Mouse (Mus musculus): Measurements from ENCODE around the gene Ccl26. TPM values are rescaled to one million over a fixed set of nuclear protein-coding genes. Genes with fewer than 3 reads are reported as not detected.

The Ccl26 gene
- polyA plus RNA-seq, 2 experiments, result not detected

DNA sequence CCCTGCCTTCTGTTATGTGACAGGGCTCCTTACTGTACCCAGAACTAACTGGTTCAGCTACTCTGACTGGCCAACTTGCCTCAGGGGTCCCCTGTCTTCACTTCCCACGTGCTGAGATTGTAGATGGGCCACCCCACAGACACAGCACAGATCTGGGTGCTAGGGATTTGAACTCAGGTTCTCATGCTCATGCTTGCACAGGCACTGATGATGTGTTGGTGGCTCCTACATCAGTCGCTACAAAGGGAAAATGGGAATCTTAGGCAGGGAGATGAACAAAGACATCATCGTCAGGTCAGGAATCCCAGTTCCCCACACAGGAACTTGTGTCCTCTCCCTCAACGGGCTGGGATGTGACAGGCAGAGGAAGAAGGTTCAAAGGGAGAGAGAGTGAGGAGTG is 12.7 kb upstream of the Ccl26 start:
- Histone ChIP-seq H3K36me3 (replicated peaks; ENCODE audit: control insufficient read depth, insufficient read depth, low read depth) (no peaks in the 10 kb centered on the region), H3K27ac (no peak overlapping the region), H3K9ac (replicated peaks) (no peak overlapping the region), H3K27me3 (ENCODE audit: control insufficient read depth, insufficient read depth, low read length) (no peaks in the 10 kb centered on the region), H3K4me3 (ENCODE audit: insufficient read depth in 1 of 2, low read depth in 2 of 2, low read length in 2 of 2) (no peak overlapping the region), H3K4me1 (replicated peaks; ENCODE audit: control insufficient read depth in 2 of 2, insufficient read depth in 2 of 2, low read length in 1 of 2) (no peaks in the 10 kb centered on the region), H3K4me2 (ENCODE audit: low read depth) (no peak overlapping the region), H3K9me3 (ENCODE audit: control insufficient read depth, low read length) (no peaks in the 10 kb centered on the region)
- no peak for ATAC-seq (ENCODE audit: insufficient read depth)
- DNase-seq (ENCODE audit: low read depth in 3 of 3, low spot score in 3 of 3), result no peak
- TF ChIP-seq EP300 (IDR thresholded peaks at IDR 0.05; ENCODE audit: low read depth) (no peak), CTCF (IDR thresholded peaks at IDR 0.05; ENCODE audit: low read depth) (no peak)
- 55% methylated on average over 4 of the region's 4 CpGs for WGBS (ENCODE audit: insufficient replicate concordance)

DNA sequence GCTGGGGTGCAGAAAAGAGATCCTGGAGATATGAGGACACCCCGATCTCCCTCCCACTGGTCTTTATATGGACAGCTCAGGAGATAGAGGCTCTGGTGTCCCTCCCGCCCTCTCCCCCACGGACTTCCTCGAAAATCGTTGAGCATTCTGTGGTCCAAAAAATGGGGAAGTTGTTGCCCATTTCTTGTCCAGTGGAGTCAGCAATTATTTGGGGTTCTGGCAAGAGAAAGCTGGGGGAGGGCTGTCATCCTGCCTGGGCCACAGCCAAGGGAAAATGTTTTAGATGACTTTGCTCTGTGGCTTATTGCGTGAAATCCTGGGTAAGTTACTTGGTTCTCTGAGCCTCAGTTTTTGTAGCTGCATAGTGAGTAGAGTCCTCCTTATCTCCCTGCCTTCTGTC is 9.6 kb upstream of the Ccl26 start, which contains the start of gene Ccl24:
TSS of gene Ccl24 (minus strand) at position 44 of the 400 bp plus-strand sequence.
- Histone ChIP-seq H3K4me2 (ENCODE audit: low read depth) (no peak within 1 kb of the TSS), H3K27ac (no peak within 1 kb of the TSS), H3K36me3 (replicated peaks; ENCODE audit: control insufficient read depth, insufficient read depth, low read depth) (no peaks in the 10 kb centered on the region), H3K9ac (replicated peaks) (no peak within 1 kb of the TSS), H3K27me3 (ENCODE audit: control insufficient read depth, insufficient read depth, low read length) (no peaks in the 10 kb centered on the region), H3K4me1 (replicated peaks; ENCODE audit: control insufficient read depth in 2 of 2, insufficient read depth in 2 of 2, low read length in 1 of 2) (no peaks in the 10 kb centered on the region), H3K4me3 (ENCODE audit: insufficient read depth in 1 of 2, low read depth in 2 of 2, low read length in 2 of 2) (no peak within 1 kb of the TSS), H3K9me3 (ENCODE audit: control insufficient read depth, low read length) (no peaks in the 10 kb centered on the region)
- ATAC-seq (ENCODE audit: insufficient read depth) (no peak), DNase-seq (ENCODE audit: low read depth in 3 of 3, low spot score in 3 of 3) (no peak)
- WGBS (ENCODE audit: insufficient replicate concordance), result 29% methylated on average over 6 of the region's 6 CpGs
- TF ChIP-seq CTCF (IDR thresholded peaks at IDR 0.05; ENCODE audit: low read depth), result no peak
- no peak for TF ChIP-seq EP300 (IDR thresholded peaks at IDR 0.05; ENCODE audit: low read depth)

DNA sequence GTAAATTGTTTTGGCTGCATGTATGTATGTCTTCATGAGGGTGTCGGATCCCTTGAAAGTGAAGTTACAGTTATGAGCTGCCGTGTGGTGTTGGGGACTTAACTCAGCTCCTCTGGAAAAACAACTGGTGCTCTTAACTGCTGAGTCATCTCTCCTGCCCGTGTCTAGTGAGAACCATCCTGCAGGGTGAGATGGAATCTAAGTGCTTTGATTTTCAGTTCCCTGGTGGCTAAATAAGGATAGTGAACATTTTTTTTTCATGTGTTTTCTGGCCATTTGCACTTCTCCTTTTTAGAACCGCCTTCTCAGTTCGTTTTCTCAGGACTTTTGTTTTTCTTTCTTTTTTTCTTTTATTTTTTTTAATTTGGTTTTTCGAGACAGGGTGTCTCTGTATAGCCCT is 5.3 kb upstream of the Ccl26 start:
- Histone ChIP-seq H3K4me1 (replicated peaks; ENCODE audit: control insufficient read depth in 2 of 2, insufficient read depth in 2 of 2, low read length in 1 of 2) (no peaks in the 10 kb centered on the region), H3K27ac (no peak overlapping the region), H3K27me3 (ENCODE audit: control insufficient read depth, insufficient read depth, low read length) (no peaks in the 10 kb centered on the region), H3K36me3 (replicated peaks; ENCODE audit: control insufficient read depth, insufficient read depth, low read depth) (no peaks in the 10 kb centered on the region), H3K4me3 (ENCODE audit: insufficient read depth in 1 of 2, low read depth in 2 of 2, low read length in 2 of 2) (no peak overlapping the region), H3K4me2 (ENCODE audit: low read depth) (no peak overlapping the region), H3K9ac (replicated peaks) (no peak overlapping the region), H3K9me3 (ENCODE audit: control insufficient read depth, low read length) (no peaks in the 10 kb centered on the region)
- no peak for ATAC-seq (ENCODE audit: insufficient read depth)
- 33% methylated on average over 6 of the region's 6 CpGs for WGBS (ENCODE audit: insufficient replicate concordance)
- DNase-seq (ENCODE audit: low read depth in 3 of 3, low spot score in 3 of 3), result no peak
- TF ChIP-seq EP300 (IDR thresholded peaks at IDR 0.05; ENCODE audit: low read depth) (no peak), CTCF (IDR thresholded peaks at IDR 0.05; ENCODE audit: low read depth) (no peak)

DNA sequence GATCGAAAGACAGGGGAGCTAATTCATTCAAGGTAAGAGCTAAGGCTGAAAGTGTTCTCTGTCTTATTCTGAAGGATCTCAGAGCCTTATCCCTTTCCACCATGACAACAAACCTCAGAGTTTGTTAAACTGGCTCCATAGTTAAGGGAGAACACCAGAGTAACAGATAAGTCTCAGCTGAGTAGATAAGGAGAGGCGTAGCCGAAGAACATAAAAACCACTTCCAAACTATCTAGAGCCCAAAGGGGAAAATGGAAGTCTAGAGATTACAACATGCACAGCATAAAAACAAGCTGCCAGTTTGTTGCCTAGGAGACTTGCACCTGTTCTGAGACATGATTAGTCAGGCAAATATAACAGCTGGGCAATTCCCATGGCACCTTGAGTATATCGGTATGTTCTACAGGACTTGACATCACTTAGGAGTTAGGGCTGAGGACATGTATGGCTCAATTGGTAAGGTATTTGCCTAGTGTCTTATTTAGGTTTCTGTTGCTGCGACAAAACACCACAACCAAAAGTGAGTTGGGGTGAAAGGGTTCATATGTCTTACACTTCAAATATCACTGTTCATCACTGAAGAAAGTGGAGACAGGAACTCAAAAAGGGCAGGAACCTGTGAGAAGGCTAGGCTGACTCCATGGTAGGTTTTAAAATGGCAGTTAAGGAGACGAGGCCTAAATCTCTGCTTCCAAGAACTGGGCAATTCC is 4.3 kb upstream of the Ccl26 start:
- Histone ChIP-seq H3K4me2 (ENCODE audit: low read depth) (no peak overlapping the region), H3K9ac (replicated peaks) (no peak overlapping the region), H3K27me3 (ENCODE audit: control insufficient read depth, insufficient read depth, low read length) (no peaks in the 10 kb centered on the region), H3K4me1 (replicated peaks; ENCODE audit: control insufficient read depth in 2 of 2, insufficient read depth in 2 of 2, low read length in 1 of 2) (no peaks in the 10 kb centered on the region), H3K4me3 (ENCODE audit: insufficient read depth in 1 of 2, low read depth in 2 of 2, low read length in 2 of 2) (no peak overlapping the region), H3K27ac (no peak overlapping the region), H3K9me3 (ENCODE audit: control insufficient read depth, low read length) (no peaks in the 10 kb centered on the region), H3K36me3 (replicated peaks; ENCODE audit: control insufficient read depth, insufficient read depth, low read depth) (no peaks in the 10 kb centered on the region)
- no peak for TF ChIP-seq EP300 (IDR thresholded peaks at IDR 0.05; ENCODE audit: low read depth)
- no peak for TF ChIP-seq CTCF (IDR thresholded peaks at IDR 0.05; ENCODE audit: low read depth)
- ATAC-seq (ENCODE audit: insufficient read depth) (no peak), DNase-seq (ENCODE audit: low read depth in 3 of 3, low spot score in 3 of 3) (no peak)
- WGBS (ENCODE audit: insufficient replicate concordance), result 43% methylated on average over 6 of the region's 6 CpGs

DNA sequence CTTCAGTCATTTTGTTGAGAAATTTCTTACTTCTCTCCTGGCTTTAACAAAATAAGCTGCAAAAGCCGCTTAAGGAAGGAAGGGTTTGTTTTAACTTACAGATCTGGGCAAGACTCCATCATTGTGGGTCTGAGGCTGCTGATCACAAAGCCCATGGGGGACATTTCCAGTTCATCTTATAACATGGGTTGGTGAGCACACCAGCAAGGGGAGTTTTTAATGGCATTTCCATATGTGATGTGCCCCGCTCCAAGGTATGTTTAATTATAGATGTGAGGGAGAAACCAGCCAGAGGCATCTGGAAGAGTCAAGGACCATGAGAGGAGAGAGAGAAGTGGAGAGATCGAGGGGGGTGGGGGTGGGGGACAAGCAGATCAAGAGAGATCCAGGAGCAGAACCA is 5.7 kb downstream of the Ccl26 start:
- Histone ChIP-seq H3K27me3 (ENCODE audit: control insufficient read depth, insufficient read depth, low read length) (no peaks in the 10 kb centered on the region), H3K36me3 (replicated peaks; ENCODE audit: control insufficient read depth, insufficient read depth, low read depth) (no peaks in the 10 kb centered on the region), H3K4me1 (replicated peaks; ENCODE audit: control insufficient read depth in 2 of 2, insufficient read depth in 2 of 2, low read length in 1 of 2) (no peaks in the 10 kb centered on the region), H3K9ac (replicated peaks) (no peak overlapping the region), H3K27ac (no peak overlapping the region), H3K4me2 (ENCODE audit: low read depth) (no peak overlapping the region), H3K9me3 (ENCODE audit: control insufficient read depth, low read length) (no peaks in the 10 kb centered on the region), H3K4me3 (ENCODE audit: insufficient read depth in 1 of 2, low read depth in 2 of 2, low read length in 2 of 2) (no peak overlapping the region)
- TF ChIP-seq EP300 (IDR thresholded peaks at IDR 0.05; ENCODE audit: low read depth) (no peak), CTCF (IDR thresholded peaks at IDR 0.05; ENCODE audit: low read depth) (no peak)
- ATAC-seq (ENCODE audit: insufficient read depth) (no peak), DNase-seq (ENCODE audit: low read depth in 3 of 3, low spot score in 3 of 3) (no peak)
- WGBS (ENCODE audit: insufficient replicate concordance), result 43% methylated on average over 3 of the region's 3 CpGs

Measured in liver, embryonic 14.5 days (tissue).